Mouse (Mus musculus) macrophage (primary cell): Measurements from ENCODE around the gene Prtg. TPM values are rescaled to one million over a fixed set of nuclear protein-coding genes. Genes with fewer than 3 reads are reported as not detected.

Source experiments
- H3K27ac ChIP-seq: fragments of 350-480 bp; formaldehyde crosslinking; 2 replicates; pipeline ENCODE4 v1.9.0; 2021
- H3K36me3 ChIP-seq: fragments of 350-480 bp; formaldehyde crosslinking; 2 replicates; pipeline ENCODE4 v1.9.0; 2021; ENCODE audit errors: inconsistent target
- H3K4me3 ChIP-seq: fragments of 350-480 bp; formaldehyde crosslinking; 2 replicates; pipeline ENCODE4 v1.9.0; 2021; ENCODE audit errors: inconsistent target
- H3K79me2 ChIP-seq: fragments of 350-480 bp; formaldehyde crosslinking; 2 replicates; pipeline ENCODE4 v1.9.0; 2021; ENCODE audit errors: inconsistent target
- WGBS: methylation state at CpG from one replicate; pipeline ENCODE4 v1.1.7; 2026; ENCODE audit warnings: inconsistent platforms; ENCODE audit not compliant: missing documents; 5-methylcytosine and 5-hydroxymethylcytosine counted together
- polyA plus RNA-seq: library from polyadenylated mRNA; stranded (reverse); fragments of 250-400 nt; gene quantifications from 3 replicates; pipeline ENCODE4 v1.2.4, GENCODE M21; 2018; ENCODE audit warnings: inconsistent platforms

Gene Prtg
- polyA plus RNA-seq, 1 experiment from 2014 or later: not detected

- H3K4me3 ChIP-seq: no peak overlapping the region
These were observed 56.3 kb downstream of the Prtg start for GRCm38 (mm10) chr9:72862955-72863354.

GRCm38 (mm10) chr9:72863773-72864172, 57.1 kb downstream of the Prtg start:
- Histone ChIP-seq H3K79me2 (no peaks in the 10 kb centered on the region), H3K36me3 (no peaks in the 10 kb centered on the region), H3K4me3 (no peak overlapping the region), H3K27ac (no peak overlapping the region)
- 94% methylated on average over 2 of the region's 5 CpGs for WGBS

More at GRCm38 (mm10) chr9:72862955-72863354, 56.3 kb downstream of the Prtg start:
- H3K27ac ChIP-seq: no peak overlapping the region
- no peaks in the 10 kb centered on the region for H3K79me2 ChIP-seq
- no peaks in the 10 kb centered on the region for H3K36me3 ChIP-seq
- WGBS: 88% methylated on average over 4 of the region's 4 CpGs

DNA sequence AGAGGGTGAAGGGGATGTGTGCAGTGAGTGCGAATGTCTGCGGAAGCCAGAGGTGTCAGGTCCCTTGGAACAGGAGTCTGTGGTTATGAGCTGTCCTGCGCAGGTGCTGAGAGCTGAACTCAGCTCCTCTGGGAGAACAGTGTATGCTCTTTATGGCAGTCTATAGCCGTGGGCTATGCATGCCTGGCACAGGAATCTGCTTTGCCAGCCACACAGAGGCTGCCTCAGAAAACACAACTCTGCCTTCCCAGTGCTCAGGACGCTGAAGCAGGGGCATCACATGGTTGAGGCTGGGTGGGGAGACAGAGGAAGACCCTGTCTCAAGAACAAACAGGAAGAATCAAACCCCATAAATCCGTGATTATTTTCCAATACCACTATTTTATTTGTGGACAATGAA, 60.8 kb downstream of the Prtg start:
- Histone ChIP-seq H3K4me3 (no peak overlapping the region), H3K27ac (no peak overlapping the region), H3K79me2 (no peaks in the 10 kb centered on the region), H3K36me3 (no peaks in the 10 kb centered on the region)
- 87% methylated on average over 6 of the region's 6 CpGs for WGBS

- H3K36me3 ChIP-seq: no peaks in the 10 kb centered on the region
- no peak overlapping the region for H3K27ac ChIP-seq
- H3K4me3 ChIP-seq: no peak overlapping the region
- WGBS: 76% methylated on average over 2 of the region's 2 CpGs
- no peaks in the 10 kb centered on the region for H3K79me2 ChIP-seq
These were observed 62.1 kb downstream of the Prtg start for GRCm38 (mm10) chr9:72868774-72869173.

- H3K36me3 ChIP-seq: no peaks in the 10 kb centered on the region
- H3K4me3 ChIP-seq: no peak overlapping the region
- 37% methylated on average over 13 of the region's 13 CpGs for WGBS
- H3K27ac ChIP-seq: no peak overlapping the region
- no peaks in the 10 kb centered on the region for H3K79me2 ChIP-seq
These were observed 65.0 kb downstream of the Prtg start for GRCm38 (mm10) chr9:72871506-72872297.

GRCm38 (mm10) chr9:72872298-72873130, 65.8 kb downstream of the Prtg start:
- H3K79me2 ChIP-seq: no peaks in the 10 kb centered on the region
- WGBS: 85% methylated on average over 8 of the region's 8 CpGs
- H3K36me3 ChIP-seq: no peaks in the 10 kb centered on the region
- no peak overlapping the region for H3K27ac ChIP-seq
- no peak overlapping the region for H3K4me3 ChIP-seq

DNA sequence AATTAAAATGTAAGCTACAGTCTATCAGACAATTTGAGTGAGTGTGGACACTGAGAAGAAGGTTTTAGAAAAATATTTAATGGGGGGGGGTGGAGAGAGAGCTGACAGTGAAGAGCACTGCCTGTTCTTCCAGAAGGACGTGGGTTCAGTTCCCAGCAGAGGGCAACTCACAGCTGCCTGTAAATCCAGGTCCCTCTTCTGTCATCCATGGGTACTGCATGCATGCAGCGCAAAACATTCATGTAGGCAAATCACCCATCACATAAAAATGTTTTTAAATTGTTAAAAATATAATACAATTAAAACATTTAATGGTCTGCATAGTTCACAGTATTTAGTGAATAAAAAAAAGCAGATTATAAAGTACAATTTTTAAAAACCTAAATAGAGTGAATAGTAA, 69.2 kb downstream of the Prtg start:
- Histone ChIP-seq H3K36me3 (no peaks in the 10 kb centered on the region), H3K79me2 (no peaks in the 10 kb centered on the region)
- 81% methylated on average over 2 of the region's 2 CpGs for WGBS

GRCm38 (mm10) chr9:72877905-72878304, 71.2 kb downstream of the Prtg start:
- Histone ChIP-seq H3K4me3 (no peak overlapping the region), H3K79me2 (no peaks in the 10 kb centered on the region), H3K27ac (no peak overlapping the region), H3K36me3 (no peaks in the 10 kb centered on the region)
- WGBS: 10% methylated on average over 11 of the region's 11 CpGs

More for the DNA sequence above, 69.2 kb downstream of the Prtg start:
- H3K27ac ChIP-seq: no peak overlapping the region
- no peak overlapping the region for H3K4me3 ChIP-seq

- no peak overlapping the region for H3K4me3 ChIP-seq
- H3K79me2 ChIP-seq: no peaks in the 10 kb centered on the region
- no peaks in the 10 kb centered on the region for H3K36me3 ChIP-seq
- no peak overlapping the region for H3K27ac ChIP-seq
- 86% methylated on average over 6 of the region's 6 CpGs for WGBS
These were observed 72.0 kb downstream of the Prtg start for GRCm38 (mm10) chr9:72878656-72879055.

- H3K79me2 ChIP-seq: no peaks in the 10 kb centered on the region
- 100% methylated on average over 3 of the region's 3 CpGs for WGBS
- no peak overlapping the region for H3K27ac ChIP-seq
- no peaks in the 10 kb centered on the region for H3K36me3 ChIP-seq
- H3K4me3 ChIP-seq: no peak overlapping the region
These were observed 72.9 kb downstream of the Prtg start for GRCm38 (mm10) chr9:72879601-72880000.

DNA sequence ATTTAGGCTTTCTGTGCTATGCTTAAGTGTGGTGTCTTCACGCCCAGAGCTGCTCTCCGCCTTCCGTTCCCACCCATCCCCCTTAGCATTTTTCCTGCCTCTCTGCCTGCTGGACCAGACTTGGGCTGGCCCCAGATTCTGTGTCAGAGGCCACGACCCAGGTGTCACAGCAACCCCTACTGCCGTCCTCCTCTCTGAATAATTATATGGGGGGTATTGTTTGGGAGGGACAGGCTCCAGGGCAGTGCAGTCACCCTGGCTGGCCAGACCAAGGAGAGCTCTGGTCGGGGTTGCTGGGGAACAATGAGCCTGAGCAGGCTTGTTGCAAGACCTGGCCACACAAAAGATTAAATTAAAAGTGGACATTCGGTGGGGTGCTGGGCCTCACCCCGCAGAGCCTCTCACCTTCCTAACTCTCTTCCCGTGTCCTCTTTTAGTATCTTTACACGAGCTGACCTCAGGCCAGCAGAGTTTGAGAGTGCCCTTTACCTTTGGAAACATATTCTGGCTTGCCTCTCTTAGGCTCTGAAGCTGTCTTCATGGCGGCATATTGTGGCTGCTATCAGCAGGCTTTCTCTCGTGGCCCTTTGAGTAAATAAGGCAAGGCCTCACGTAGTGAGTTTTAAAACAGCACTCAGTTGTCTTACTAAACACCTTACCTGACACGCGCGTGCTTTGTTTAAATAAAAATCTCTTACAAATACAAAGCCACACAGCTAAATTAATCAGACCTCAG, 73.7 kb downstream of the Prtg start:
- H3K27ac ChIP-seq: no peak overlapping the region
- H3K36me3 ChIP-seq: no peaks in the 10 kb centered on the region
- no peaks in the 10 kb centered on the region for H3K79me2 ChIP-seq
- H3K4me3 ChIP-seq: no peak overlapping the region
- 88% methylated on average over 16 of the region's 16 CpGs for WGBS

DNA sequence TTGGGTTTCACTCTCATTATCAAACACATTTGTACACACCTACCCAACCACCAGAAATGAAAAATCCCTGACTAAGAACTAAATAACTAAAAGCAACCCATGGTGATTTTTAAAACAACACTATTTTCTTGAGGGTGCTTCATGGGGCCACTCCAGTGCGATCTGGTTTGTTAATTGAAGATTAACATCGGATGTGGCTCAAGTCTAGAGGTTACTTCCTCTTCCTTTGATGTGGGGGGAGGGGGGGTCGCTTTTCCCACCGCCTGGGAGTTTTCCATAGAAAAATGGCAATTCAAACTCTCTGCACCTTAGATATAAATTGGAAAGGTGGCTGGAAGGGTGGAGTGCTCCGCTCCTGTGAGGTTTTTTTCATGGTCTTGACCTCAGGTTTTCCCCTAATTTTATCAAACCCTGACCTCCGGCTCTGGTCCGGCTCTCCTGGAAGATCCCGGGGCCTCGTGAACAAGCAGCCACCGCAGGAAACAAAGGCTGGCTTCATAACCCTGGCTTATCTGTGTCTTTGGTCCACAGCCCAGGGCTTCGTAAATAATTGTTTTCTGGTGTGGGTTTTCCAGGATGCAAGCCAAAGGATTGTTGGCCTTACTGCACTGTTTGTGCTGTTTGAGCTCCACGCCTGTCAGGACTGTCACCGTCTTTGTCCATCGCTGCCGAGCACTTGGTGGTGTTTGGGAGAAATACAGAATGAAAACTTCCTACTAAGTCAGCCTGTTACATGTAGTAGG, 74.5 kb downstream of the Prtg start:
- H3K4me3 ChIP-seq: no peak overlapping the region
- WGBS: 46% methylated on average over 15 of the region's 15 CpGs
- no peak overlapping the region for H3K27ac ChIP-seq
- no peaks in the 10 kb centered on the region for H3K36me3 ChIP-seq
- H3K79me2 ChIP-seq: no peaks in the 10 kb centered on the region

DNA sequence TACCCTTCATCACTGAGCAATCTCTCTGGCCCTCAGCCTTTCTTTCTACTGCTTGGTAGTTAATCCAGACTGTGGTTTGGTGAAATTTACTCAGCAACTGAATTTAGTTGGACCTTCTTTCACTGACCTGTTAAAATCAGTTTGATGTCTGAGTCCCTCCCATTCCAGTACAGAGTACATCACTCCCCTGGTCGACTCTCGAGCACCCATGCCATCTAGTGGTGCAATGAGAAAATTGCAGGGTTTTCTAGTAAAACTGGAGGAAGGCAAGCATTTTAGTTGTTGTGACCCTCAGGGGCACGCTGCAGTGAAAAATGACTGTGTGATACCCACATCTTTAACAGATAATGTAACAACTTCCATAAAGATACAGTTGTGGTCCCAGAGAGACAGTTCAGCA, 77.3 kb downstream of the Prtg start:
- Histone ChIP-seq H3K36me3 (no peaks in the 10 kb centered on the region), H3K27ac (no peak overlapping the region), H3K79me2 (no peaks in the 10 kb centered on the region), H3K4me3 (no peak overlapping the region)
- 7% methylated on average over 3 of the region's 3 CpGs for WGBS

- no peaks in the 10 kb centered on the region for H3K36me3 ChIP-seq
- 67% methylated on average over 1 of the region's 1 CpGs for WGBS
- H3K27ac ChIP-seq: no peak overlapping the region
- H3K4me3 ChIP-seq: no peak overlapping the region
- no peaks in the 10 kb centered on the region for H3K79me2 ChIP-seq
These were observed 83.1 kb downstream of the Prtg start for GRCm38 (mm10) chr9:72889777-72890176.
